Mouse (Mus musculus) retina, embryonic 14.5 days (tissue): Measurements from ENCODE around the gene Ctsf.
"Not testable (repeated sequence)": the region's sequence is repeated elsewhere in the genome, so short reads cannot be mapped to it uniquely, and the experiment has no call there.

Experiments
- DNase-seq: peaks from one replicate; pipeline ENCODE4 v3.0.0-alpha.2; 2015; ENCODE audit warnings: low spot score

The Ctsf gene

DNA sequence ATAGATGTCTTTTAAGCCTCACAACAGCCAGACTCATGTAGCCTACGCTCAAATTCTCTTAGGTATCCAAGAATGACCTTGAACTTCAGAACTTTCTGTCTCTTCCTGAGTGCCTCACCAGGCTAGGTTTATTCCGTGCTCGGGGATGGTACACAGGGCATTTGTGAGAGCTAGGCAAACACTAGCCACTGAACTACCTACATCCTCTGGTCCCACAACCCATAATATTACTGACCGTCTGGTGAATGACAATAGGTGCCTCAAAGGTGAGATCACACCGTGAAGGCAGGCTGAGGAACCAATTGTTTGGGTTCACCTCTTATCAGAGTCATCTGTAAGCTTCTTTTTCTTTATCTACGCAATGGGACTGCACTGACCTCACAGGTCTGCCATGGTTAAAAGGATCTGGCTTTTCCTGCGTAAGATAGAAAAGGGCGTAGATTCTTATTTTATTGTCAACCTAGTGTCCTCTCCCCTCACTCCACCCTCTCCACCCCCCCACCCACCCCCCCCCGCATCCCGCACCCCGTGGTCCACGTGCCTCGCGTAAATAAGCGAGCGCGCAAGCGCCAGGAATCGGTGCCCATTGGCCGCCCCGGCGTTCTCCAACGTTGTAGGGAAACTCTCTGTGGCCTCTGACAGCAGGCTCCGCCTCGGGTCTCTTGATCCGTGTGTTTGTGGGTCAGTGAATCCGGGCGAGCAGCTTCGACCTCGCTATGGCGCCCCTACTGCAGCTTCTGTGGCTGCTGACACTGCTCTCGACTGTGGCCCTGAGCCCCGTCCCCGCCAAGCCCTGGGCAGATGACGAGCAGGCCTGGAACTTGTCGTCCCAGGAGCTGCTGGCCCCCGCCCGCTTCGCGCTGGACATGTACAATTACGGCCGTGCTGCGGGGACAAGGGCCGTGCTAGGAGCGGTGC is at the start of gene Ctsf:
Gene Ctsf (plus strand): TSS at position 579 of the 918 bp plus-strand sequence.
- peak; percentile 87 for DNase-seq

GRCm38 (mm10) chr19:4810309-4810708 is 44.6 kb upstream of the Ctsf start:
- no peak for DNase-seq

GRCm38 (mm10) chr19:4810746-4811062 is 44.2 kb upstream of the Ctsf start:
- DNase-seq = no peak

DNA sequence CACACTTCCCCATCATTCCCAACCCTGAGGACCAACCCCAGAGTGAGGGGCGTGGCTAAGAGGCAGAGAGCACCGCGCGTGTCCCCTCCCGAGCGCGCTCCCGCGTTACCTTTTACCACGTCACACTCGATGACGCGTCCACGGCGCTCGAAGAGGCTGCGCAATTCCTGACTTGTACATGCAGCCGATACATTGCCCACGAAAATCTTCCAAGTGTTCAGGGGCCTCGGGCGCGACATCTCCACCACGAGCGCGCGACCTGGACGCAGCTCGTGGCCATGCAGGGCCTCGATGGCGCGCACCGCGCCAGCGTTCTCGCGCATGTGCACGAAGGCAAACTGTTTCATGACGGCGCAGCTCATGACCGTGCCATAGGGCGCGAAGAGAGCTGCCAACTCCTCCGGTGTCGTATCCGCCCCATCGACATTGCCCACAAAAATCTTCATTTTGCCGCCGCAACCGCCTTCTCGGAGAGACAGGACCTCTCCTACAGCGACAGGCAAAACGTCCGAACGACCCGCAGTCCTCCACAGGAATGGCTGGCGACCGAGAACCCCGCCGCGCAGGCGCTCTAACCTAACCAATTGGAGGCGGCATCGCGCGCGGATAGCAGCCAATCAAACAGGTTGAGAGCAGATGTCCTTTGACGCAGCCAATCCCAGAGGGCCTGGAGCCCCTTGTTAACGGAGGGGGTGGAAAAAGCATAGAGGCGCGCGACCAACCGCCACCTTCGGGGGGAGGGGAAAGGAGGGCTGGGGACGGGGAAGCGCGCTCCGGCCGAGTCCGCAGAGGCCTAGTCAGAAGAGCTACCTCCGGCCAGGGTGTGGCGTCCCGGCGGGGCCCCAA is 43.6 kb upstream of the Ctsf start, which contains the start of the genes Gm21992 and Rbm14:
Gene Gm21992 (minus strand): TSS at position 550 of the 846 bp plus-strand sequence.
Gene Rbm14 (minus strand): TSS at position 572 of the 846 bp plus-strand sequence.
- DNase-seq = peak; percentile 99

DNA sequence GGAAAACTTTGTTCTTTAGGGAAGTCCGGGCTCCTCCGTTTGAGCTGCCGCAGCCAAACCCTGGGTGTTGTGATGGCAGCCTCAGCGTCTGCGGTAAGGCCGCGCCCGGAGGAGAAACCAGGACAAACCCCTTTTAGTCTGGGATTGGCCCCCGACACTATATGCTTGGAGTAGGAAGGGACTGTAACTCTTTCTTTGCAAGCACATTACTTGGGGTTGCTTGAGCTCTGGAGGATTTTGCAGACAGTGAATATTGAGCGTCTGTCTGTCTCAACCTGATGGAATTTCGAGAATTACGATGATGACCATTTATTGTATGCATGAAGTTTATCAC is 43.1 kb upstream of the Ctsf start:
- no peak for DNase-seq

- not testable (repeated sequence) for DNase-seq
These were observed 42.5 kb upstream of the Ctsf start for GRCm38 (mm10) chr19:4812334-4812949.

- DNase-seq = peak; percentile 43
These were observed 41.9 kb upstream of the Ctsf start for GRCm38 (mm10) chr19:4813015-4813414.

- no peak for DNase-seq
These were observed 37.6 kb upstream of the Ctsf start for GRCm38 (mm10) chr19:4817182-4817835.

GRCm38 (mm10) chr19:4820678-4821303 is 34.1 kb upstream of the Ctsf start:
- no peak for DNase-seq

- DNase-seq = no peak
These were observed 26.4 kb upstream of the Ctsf start for GRCm38 (mm10) chr19:4828444-4829114.

DNA sequence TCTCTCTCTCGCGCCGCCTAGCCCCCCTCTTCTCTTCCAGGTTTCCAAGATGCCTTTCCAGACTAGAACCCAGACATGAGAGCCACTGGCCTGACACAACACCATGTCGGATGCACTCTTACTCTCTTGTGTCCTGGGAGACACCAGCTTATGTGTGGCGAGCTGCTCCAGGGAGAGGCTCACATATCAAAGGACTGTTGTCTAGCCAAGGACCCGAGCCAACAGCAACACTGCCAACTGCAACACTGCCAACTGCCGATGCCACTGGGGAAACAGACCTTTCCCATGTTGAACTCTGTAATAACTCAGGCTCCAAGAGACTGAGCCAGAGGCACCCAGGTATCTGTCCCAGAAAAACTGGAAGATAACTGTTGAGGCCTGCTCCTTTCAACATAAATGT is 25.8 kb upstream of the Ctsf start:
- no peak for DNase-seq

GRCm38 (mm10) chr19:4833977-4834376 is 21.0 kb upstream of the Ctsf start:
- DNase-seq = no peak

GRCm38 (mm10) chr19:4836096-4836495 is 18.8 kb upstream of the Ctsf start:
- DNase-seq = no peak

- DNase-seq = no peak
These were observed 17.9 kb upstream of the Ctsf start for GRCm38 (mm10) chr19:4837049-4837448.

DNA sequence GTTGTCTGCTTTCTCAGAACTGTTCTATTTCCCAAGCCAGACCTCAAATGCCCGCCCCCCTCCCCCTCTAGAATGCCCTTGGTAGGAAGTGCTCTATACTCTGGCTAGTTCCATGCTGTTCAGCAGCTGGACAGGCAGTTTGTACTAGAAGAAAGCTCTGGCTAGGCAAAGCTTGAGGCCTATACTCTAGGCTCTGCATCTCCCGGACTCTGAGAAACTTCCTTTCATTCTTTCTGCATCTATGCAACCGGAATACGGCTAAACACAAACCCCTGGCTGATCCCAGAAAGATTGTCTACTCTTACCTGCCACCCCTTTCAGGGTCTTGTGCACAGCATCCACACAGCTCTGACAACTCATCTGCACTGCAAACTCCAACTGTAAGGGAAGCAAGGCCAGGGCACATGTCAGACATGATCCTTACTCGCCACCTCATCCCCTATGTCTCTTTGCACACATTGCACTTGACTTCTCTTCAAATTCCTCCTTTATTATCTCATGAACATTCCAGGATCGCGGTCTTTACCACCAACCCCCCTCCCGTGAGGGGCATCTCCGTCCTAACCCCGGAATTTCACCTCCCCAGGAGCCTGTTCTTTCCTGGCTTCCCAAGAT is 16.3 kb upstream of the Ctsf start:
- peak; percentile 3 for DNase-seq

GRCm38 (mm10) chr19:4839149-4839548 is 15.8 kb upstream of the Ctsf start, which contains the start of the genes Ccs and Ccdc87:
Ccs (minus strand) TSS chr19:4839332.
Ccdc87 (plus strand) TSS chr19:4839366.
- peak; percentile 99 for DNase-seq

DNA sequence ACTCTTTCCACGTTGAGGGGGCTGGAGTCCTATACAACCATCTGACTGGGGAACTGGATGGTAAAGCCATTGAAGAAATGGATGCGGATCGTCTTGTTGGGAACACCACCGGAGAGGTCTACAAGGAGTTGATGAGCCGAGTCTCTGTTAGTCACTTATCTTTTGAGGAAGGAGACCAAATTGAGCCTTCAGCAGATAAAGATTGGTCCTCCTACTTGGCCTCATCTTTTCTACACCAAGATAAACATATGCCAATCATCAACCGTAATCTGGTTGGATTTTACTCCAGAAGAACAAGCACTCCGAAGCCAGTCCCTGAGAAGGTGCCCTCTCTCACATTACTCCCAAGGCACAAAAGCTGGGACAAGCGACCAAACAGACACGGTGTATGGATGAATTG is 14.1 kb upstream of the Ctsf start:
- DNase-seq = no peak

DNA sequence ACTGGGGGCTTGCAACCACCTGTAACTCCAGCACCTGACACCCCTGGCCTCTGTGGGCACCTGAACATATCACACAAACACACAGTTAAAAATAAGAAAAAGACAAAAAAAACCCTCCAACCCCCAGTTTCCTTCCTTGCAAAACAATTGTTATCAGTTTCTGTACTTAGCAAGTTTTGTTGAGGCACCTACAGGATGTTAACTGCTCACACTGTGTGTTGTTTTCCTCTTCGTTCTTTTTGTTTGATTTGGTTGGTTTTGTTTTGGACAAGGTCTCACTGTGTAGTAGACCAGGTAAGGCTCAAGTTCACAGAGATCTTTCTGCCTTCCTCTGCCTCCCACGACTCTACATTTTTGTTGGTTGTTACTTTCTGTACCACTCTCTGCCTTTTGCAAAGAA is 12.3 kb upstream of the Ctsf start:
- no peak for DNase-seq

GRCm38 (mm10) chr19:4845846-4846245 is 9.1 kb upstream of the Ctsf start:
- no peak for DNase-seq

DNA sequence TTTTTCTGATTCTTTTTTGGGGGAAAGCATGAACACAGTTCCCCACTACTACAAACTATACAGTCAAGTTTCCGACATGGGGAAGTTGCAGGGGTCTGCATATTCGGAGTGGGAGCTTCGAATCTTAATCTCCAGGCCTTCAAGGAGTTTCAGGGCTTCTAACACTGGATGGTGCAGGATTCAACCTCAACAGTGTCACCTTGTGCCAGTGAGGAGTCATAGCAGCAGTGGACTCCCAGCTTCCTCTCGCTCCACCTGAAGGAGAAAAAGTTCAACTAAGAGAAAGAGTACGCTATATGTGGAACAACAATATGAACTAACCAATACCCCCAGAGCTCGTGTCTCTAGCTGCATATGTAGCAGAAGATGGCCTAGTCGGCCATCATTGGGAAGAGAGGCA is 7.4 kb upstream of the Ctsf start:
- DNase-seq = peak; percentile 55
